Mouse (Mus musculus) cerebellum, adult 2 months (tissue): ENCODE data around the gene Igdcc4. TPM values are rescaled to one million over a fixed set of nuclear protein-coding genes. Genes with fewer than 3 reads are reported as not detected.
A peak's percentile ranks its signal among the peaks of the same experiment; 100 is the strongest.

Experiments
- DNase-seq, 2 experiments: peaks; one replicate each; pipeline ENCODE4 v3.0.0; 2021
- H3K27ac ChIP-seq: fragments of 200-500 bp; 2 replicates; pipeline ENCODE4 v1.5.1; 2012; ENCODE audit warnings: low read length, control low read depth, inconsistent platforms; ENCODE audit not compliant: insufficient read depth
- H3K27me3 ChIP-seq: fragments of 200-500 bp; 2 replicates; pipeline ENCODE4 v1.6.1; 2012; ENCODE audit warnings: inconsistent platforms, mild to moderate bottlenecking, low read length, moderate library complexity; ENCODE audit not compliant: control insufficient read depth, insufficient read depth
- H3K4me1 ChIP-seq: fragments of 200-500 bp; 2 replicates; pipeline ENCODE4 v1.6.1; 2011; ENCODE audit warnings: low read length; ENCODE audit not compliant: control insufficient read depth, insufficient read depth
- H3K4me3 ChIP-seq: fragments of 200-500 bp; replicated peaks from 2 replicates; pipeline ENCODE3; 2011; ENCODE audit warnings: mild to moderate bottlenecking, low read depth, low read length, control low read depth; ENCODE audit not compliant: insufficient read depth
- CTCF ChIP-seq: fragments of 200-500 bp; IDR thresholded peaks from 2 replicates; pipeline ENCODE4 v1.5.1; 2011; ENCODE audit warnings: low read depth, mild to moderate bottlenecking, control low read depth, low read length, moderate library complexity, borderline replicate concordance; ENCODE audit not compliant: insufficient read depth
- POLR2A ChIP-seq: fragments of 200-500 bp; IDR thresholded peaks from 2 replicates; pipeline ENCODE4 v1.6.1; 2011; ENCODE audit warnings: low read length, control low read depth, borderline replicate concordance; ENCODE audit not compliant: insufficient read depth
- whole genome bisulfite sequencing: fragments of 180-500 bp; shearing (Covaris S2); methylation state at CpG from one replicate; pipeline ENCODE4 v1.1.7; 2018; 5-methylcytosine and 5-hydroxymethylcytosine counted together
- polyA plus RNA-seq: library from polyadenylated mRNA; depleted of rRNA; stranded (reverse); fragments of >200 nt; gene quantifications from 2 replicates; pipeline ENCODE4 v1.2.3, GENCODE M21; 2012

Igdcc4 gene
- polyA plus RNA-seq, 1 experiment = 28.9 TPM

- Histone ChIP-seq H3K27ac (no peak overlapping the region), H3K27me3 (no peaks in the 10 kb centered on the region; the same call in 1 of the 2 replicates), H3K4me3 (peak overlapping the region; percentile 41), H3K4me1 (no peaks in the 10 kb centered on the region)
- WGBS = 8% methylated on average over 8 of the region's 8 CpGs
- no peak for DNase-seq
- TF ChIP-seq CTCF (no peak), POLR2A (no peak)
Observed at GRCm38 (mm10) chr9:65140491-65140890, 39.2 kb downstream of the Igdcc4 start.

GRCm38 (mm10) chr9:65140936-65141305 lies 39.6 kb downstream of the Igdcc4 start, which contains the start of gene Igdcc3:
TSS of gene Igdcc3 (plus strand) at chr9:65141189.
- under 1% methylated on average over 30 of the region's 48 CpGs for WGBS
- DNase-seq = peak; percentile 25 to 43

DNA sequence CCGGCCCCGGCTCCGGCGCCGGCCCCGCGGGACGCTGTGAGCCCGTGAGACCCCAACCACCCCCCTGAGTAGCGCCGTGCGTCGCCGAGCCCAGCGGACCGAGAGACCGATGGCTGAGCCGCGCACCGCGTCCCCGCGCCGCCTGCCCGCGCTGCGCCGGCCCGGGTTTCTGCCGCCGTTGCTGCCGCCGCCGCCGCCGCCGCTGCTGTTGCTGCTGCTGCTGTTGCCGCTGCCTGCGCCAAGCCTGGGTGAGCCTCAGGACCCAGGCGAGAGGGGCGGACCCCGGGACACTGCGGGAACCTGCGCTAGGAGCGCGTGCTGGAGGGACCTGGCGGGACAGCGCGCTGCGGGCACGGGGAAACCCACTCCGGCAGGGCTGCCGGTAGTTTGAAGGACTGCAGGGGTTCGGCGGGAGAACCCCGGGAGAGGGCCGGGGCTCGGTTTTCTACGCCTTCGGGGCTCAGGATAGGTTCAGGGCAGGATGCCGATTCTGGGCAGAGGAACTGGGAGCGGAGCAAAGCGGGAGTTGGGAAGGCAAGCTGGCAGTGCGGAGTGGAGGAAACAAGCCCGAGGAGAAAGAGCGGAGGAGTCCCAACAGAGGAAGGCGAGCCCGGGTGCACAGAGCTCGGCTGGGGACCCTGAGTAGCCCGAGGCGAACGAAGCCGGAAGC lies 40.2 kb downstream of the Igdcc4 start:
- TF ChIP-seq POLR2A (no peak), CTCF (no peak)
- peak; percentile 28 to 52 for DNase-seq
- H3K27ac ChIP-seq = no peak overlapping the region
- under 1% methylated on average over 62 of the region's 73 CpGs for WGBS
- H3K4me3 ChIP-seq = peak overlapping the region; percentile 57
- H3K4me1 ChIP-seq = no peaks in the 10 kb centered on the region
- no peaks in the 10 kb centered on the region; the same call in 1 of the 2 replicates for H3K27me3 ChIP-seq

More at GRCm38 (mm10) chr9:65140936-65141305, 39.6 kb downstream of the Igdcc4 start, which contains the start of gene Igdcc3:
- Histone ChIP-seq H3K4me3 (peak within 1 kb of the TSS; percentile 57), H3K4me1 (no peaks in the 10 kb centered on the region), H3K27ac (no peak within 1 kb of the TSS), H3K27me3 (no peaks in the 10 kb centered on the region; the same call in 1 of the 2 replicates)
- TF ChIP-seq CTCF (no peak), POLR2A (no peak)

DNA sequence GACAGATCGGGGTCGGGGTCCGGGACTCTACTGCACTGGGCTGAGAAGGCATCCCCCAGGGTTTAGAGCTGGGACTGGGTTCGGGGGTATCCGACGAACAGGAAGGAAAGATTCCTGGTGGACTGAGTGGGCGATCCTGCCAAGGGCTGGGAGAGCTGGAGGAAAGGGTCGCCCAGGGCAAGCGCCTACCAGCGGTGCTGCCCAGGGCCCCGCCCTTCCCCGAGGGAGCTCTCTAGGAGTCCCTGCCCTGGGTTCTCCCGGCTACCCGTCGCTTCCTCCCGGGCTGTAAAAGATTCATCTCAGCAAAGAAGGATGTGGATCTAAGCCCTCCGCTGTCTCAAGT lies 40.7 kb downstream of the Igdcc4 start:
- Histone ChIP-seq H3K4me3 (peak overlapping the region; percentile 57), H3K27ac (no peak overlapping the region), H3K4me1 (no peaks in the 10 kb centered on the region), H3K27me3 (no peaks in the 10 kb centered on the region; the same call in 1 of the 2 replicates)
- TF ChIP-seq CTCF (no peak), POLR2A (no peak)
- no peak for DNase-seq
- WGBS = under 1% methylated on average over 17 of the region's 17 CpGs

GRCm38 (mm10) chr9:65142399-65142798 lies 41.1 kb downstream of the Igdcc4 start:
- Histone ChIP-seq H3K27me3 (no peaks in the 10 kb centered on the region; the same call in 1 of the 2 replicates), H3K4me1 (no peaks in the 10 kb centered on the region), H3K27ac (no peak overlapping the region), H3K4me3 (peak overlapping the region; percentile 57)
- no peak for DNase-seq
- no peak for TF ChIP-seq CTCF
- no peak for TF ChIP-seq POLR2A
- 9% methylated on average over 8 of the region's 8 CpGs for WGBS

GRCm38 (mm10) chr9:65146001-65146400 lies 44.7 kb downstream of the Igdcc4 start:
- 68% methylated on average over 5 of the region's 5 CpGs for WGBS
- H3K27ac ChIP-seq = no peak overlapping the region

GRCm38 (mm10) chr9:65148507-65148906 lies 47.2 kb downstream of the Igdcc4 start:
- TF ChIP-seq POLR2A (no peak), CTCF (no peak)
- WGBS = 84% methylated on average over 7 of the region's 7 CpGs
- no peak overlapping the region for H3K4me3 ChIP-seq
- no peak for DNase-seq
- no peaks in the 10 kb centered on the region for H3K4me1 ChIP-seq
- no peak overlapping the region for H3K27ac ChIP-seq
- no peaks in the 10 kb centered on the region; the same call in 1 of the 2 replicates for H3K27me3 ChIP-seq

More at GRCm38 (mm10) chr9:65146001-65146400, 44.7 kb downstream of the Igdcc4 start:
- Histone ChIP-seq H3K4me3 (no peak overlapping the region), H3K27me3 (no peaks in the 10 kb centered on the region; the same call in 1 of the 2 replicates), H3K4me1 (no peaks in the 10 kb centered on the region)
- no peak for TF ChIP-seq POLR2A
- TF ChIP-seq CTCF = no peak
- DNase-seq = no peak
